Mouse (Mus musculus) bone marrow macrophage, adult 2 months (primary cell): ENCODE results near the gene Gm39653.
"Not testable (repeated sequence)": the region's sequence is repeated elsewhere in the genome, so short reads cannot be mapped to it uniquely, and the experiment has no call there.

Experiments used
- CTCF ChIP-seq: IDR thresholded peaks from 2 replicates; pipeline ENCODE4 v1.5.1; 2012; ENCODE audit warnings: low read depth, mild to moderate bottlenecking, low read length, moderate library complexity
- POLR2A ChIP-seq: IDR thresholded peaks from 2 replicates; pipeline ENCODE4 v1.6.1; 2012; ENCODE audit warnings: mild to moderate bottlenecking, low read depth, low read length, borderline replicate concordance

DNA sequence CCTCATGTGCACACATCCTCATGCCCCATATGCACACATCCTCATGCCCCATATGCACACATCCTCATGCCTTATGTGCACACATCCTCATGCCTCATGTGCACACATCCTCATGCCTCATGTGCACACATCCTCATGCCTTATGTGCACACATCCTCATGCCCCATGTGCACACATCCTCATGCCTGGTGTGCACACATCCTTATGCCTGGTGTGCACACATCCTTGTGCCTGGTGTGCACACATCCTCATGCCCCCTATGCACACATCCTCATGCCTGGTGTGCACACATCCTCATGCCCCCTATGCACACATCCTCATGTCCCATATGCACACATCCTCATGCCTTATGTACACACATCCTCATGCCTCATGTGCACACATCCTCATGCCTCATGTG is 14.6 kb downstream of the Gm39653 start:
- not testable (repeated sequence) for TF ChIP-seq POLR2A, CTCF
